Mouse (Mus musculus): ENCODE data around the gene Rab31. TPM values are rescaled to one million over a fixed set of nuclear protein-coding genes. Genes with fewer than 3 reads are reported as not detected.

The Rab31 gene
- polyA plus RNA-seq, 1 experiment = 60.7 TPM

DNA sequence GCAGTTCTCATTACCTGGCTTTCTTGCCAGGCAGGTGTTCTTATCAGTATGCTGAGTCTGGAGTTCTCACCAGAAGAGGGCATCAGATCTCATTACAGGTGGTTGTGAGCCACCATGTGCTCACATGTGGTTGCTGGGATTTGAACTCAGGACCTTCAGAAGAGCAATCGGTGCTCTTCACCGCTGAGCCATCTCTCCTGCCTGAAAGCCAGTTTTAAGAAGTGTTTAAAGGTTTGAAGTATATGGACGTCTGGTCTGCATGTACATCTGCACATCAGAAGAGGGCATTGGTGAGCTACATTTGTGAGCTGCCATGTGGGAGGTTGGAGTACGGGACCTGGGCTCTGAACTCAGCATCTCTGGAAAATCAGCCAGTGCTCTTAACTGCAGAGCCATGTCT is 1.1 kb upstream of the Rab31 start:
- peaks cover 36% of the 10 kb centered on the region for H3K79me2 ChIP-seq (ENCODE audit: control insufficient read depth, insufficient read depth)

DNA sequence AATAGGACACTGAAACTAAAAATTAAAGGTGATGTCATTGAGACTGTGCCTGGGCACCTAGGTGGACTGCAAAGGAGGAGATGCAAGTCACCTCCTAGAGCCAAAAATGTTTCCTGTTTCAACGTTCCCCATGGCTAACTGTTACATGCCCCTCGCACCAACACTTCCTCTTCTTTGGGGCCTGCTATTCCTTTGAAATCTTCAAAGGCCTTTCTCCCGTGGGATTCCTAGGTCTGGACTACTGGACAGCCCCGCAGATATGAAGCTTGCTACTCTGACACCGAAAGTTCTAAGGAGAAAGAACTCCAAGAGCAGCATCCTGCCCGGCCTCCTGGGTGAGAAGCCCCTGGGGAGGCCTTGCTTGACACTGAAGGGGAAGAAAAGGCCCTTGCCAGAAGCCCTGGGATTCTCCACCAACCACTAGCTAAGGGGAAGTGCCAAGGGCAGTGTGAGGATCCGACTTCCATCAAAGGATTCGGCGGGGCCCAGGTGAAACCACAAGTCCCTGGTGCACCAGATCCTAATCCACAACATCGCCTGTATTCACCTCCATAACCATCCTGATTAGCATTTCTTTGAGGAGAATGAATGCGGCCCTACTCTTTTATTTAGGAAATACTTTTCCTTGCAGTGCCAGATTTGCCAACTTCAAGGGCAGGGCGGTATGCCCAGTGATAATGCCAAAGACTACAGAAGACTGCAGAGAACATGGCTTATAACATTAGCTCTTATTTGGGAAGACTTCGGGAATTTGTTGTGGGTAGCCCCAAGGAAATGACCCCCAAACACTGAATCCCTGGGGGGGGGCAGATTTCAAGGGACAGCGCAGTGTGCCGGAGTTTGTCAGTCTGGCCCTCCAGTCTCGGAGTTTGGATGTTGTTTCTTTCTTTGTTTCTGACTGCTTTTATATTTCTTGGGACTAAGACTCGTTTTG is 1.3 kb downstream of the Rab31 start:
- H3K4me2 ChIP-seq (ENCODE audit: low read depth) = peak overlapping the region; percentile 89
- no peak for TF ChIP-seq MAX (IDR thresholded peaks at IDR 0.05; ENCODE audit: low read depth)
- H3K27me3 ChIP-seq (ENCODE audit: control insufficient read depth, insufficient read depth, insufficient read length) = no peaks in the 10 kb centered on the region
- peak overlapping the region; percentile 79 for H3ac ChIP-seq (ENCODE audit: control insufficient read depth, insufficient read length)
- H3K36me3 ChIP-seq (ENCODE audit: control insufficient read depth, insufficient read depth) = no peaks in the 10 kb centered on the region
- peaks cover 59% of the 10 kb centered on the region for H3K79me2 ChIP-seq (ENCODE audit: control insufficient read depth, insufficient read depth)
- peak overlapping the region; percentile 43 for H3K4me3 ChIP-seq

More for the DNA sequence above, 1.1 kb upstream of the Rab31 start:
- no peak overlapping the region for H3ac ChIP-seq (ENCODE audit: control insufficient read depth, insufficient read length)
- H3K36me3 ChIP-seq (ENCODE audit: control insufficient read depth, insufficient read depth) = no peaks in the 10 kb centered on the region
- H3K4me2 ChIP-seq (ENCODE audit: low read depth) = peak overlapping the region; percentile 71
- TF ChIP-seq MYOG (IDR thresholded peaks at IDR 0.05; ENCODE audit: control insufficient read depth in 1 of 3, insufficient read depth in 1 of 3, insufficient read length in 2 of 3, low read depth in 2 of 3) (no peak), MAX (IDR thresholded peaks at IDR 0.05; ENCODE audit: low read depth) (no peak)
- no peak overlapping the region for H3K4me3 ChIP-seq
- no peaks in the 10 kb centered on the region for H3K27me3 ChIP-seq (ENCODE audit: control insufficient read depth, insufficient read depth, insufficient read length)

DNA sequence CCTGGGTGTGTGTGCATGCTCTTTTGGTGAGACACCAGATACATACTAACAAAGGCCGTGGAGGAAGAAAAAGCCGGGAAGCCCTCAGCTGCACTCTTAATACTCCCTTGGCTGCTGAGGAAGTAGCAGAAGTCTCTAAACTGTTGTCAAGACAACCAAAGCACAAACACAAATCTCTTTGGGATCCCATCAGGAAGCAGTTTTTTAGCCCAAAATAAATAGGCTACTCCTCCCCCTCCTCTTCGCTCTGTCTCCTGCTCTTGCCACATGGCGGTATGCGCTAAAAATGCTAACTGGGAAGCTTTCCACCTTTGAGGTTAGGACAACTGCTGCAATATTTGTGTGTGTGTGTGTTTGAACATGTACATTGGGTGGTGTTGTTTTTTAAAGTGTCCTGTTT is 4.1 kb downstream of the Rab31 start:
- H3K4me3 ChIP-seq = no peak overlapping the region
- no peak overlapping the region for H3ac ChIP-seq (ENCODE audit: control insufficient read depth, insufficient read length)

DNA sequence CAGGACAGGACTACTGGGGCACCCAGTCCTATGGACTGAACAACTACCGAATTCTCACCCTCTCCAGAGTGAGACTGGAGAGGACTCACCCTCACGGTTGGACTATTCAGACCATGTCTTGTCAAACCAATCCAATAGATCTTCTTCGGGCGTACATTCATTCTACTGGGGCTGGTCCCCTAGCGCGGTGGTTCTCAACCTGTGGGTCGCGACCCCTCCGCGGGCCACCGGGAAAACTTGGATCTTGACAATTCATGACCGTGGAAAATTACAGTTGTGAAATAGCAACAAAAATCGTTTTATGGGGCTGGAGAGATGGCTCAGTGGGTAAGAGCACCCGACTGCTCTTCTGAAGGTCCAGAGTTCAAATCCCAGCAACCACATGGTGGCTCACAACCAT is 9.3 kb downstream of the Rab31 start:
- TF ChIP-seq E2F4 (IDR thresholded peaks at IDR 0.05; ENCODE audit: insufficient read depth) (no peak), MAX (IDR thresholded peaks at IDR 0.05; ENCODE audit: low read depth) (no peak), POLR2A (IDR thresholded peaks at IDR 0.05; ENCODE audit: insufficient read length, low read depth) (no peak), POLR2AphosphoS2 (IDR thresholded peaks at IDR 0.05; ENCODE audit: insufficient read length, low read depth) (no peak), MYOG (IDR thresholded peaks at IDR 0.05; ENCODE audit: control insufficient read depth in 1 of 3, insufficient read depth in 1 of 3, insufficient read length in 2 of 3, low read depth in 2 of 3) (no peak), USF1 (IDR thresholded peaks at IDR 0.05; ENCODE audit: low read depth) (no peak), MYOD1 (IDR thresholded peaks at IDR 0.05; ENCODE audit: control insufficient read depth in 1 of 3, insufficient read length in 2 of 3, low read depth in 2 of 3) (no peak), TCF3 (IDR thresholded peaks at IDR 0.05; ENCODE audit: insufficient read length, low read depth) (no peak), TCF12 (IDR thresholded peaks at IDR 0.05; ENCODE audit: insufficient read depth, poor library complexity, severe bottlenecking) (no peak), SRF (IDR thresholded peaks at IDR 0.05; ENCODE audit: control insufficient read depth, insufficient read length, low read depth) (no peak), CEBPB (IDR thresholded peaks at IDR 0.05; ENCODE audit: insufficient read depth, poor library complexity, severe bottlenecking) (no peak)
- Histone ChIP-seq H3ac (ENCODE audit: control insufficient read depth, insufficient read length) (no peak overlapping the region), H3K4me2 (ENCODE audit: low read depth) (no peak overlapping the region), H3K27me3 (ENCODE audit: control insufficient read depth, insufficient read depth, insufficient read length) (no peaks in the 10 kb centered on the region), H3K36me3 (ENCODE audit: control insufficient read depth, insufficient read depth) (peaks cover 20% of the 10 kb centered on the region), H3K4me3 (no peak overlapping the region), H3K79me2 (ENCODE audit: control insufficient read depth, insufficient read depth) (peaks cover 95% of the 10 kb centered on the region)

More for the DNA sequence above, 4.1 kb downstream of the Rab31 start:
- peak overlapping the region; percentile 31 for H3K4me2 ChIP-seq (ENCODE audit: low read depth)
- TF ChIP-seq POLR2AphosphoS2 (IDR thresholded peaks at IDR 0.05; ENCODE audit: insufficient read length, low read depth) = no peak
- no peak for TF ChIP-seq SRF (IDR thresholded peaks at IDR 0.05; ENCODE audit: control insufficient read depth, insufficient read length, low read depth)
- TF ChIP-seq TCF12 (IDR thresholded peaks at IDR 0.05; ENCODE audit: insufficient read depth, poor library complexity, severe bottlenecking) = no peak
- TF ChIP-seq USF1 (IDR thresholded peaks at IDR 0.05; ENCODE audit: low read depth) = no peak
- no peak for TF ChIP-seq TCF3 (IDR thresholded peaks at IDR 0.05; ENCODE audit: insufficient read length, low read depth)
- no peak for TF ChIP-seq CEBPB (IDR thresholded peaks at IDR 0.05; ENCODE audit: insufficient read depth, poor library complexity, severe bottlenecking)
- no peak for TF ChIP-seq MAX (IDR thresholded peaks at IDR 0.05; ENCODE audit: low read depth)
- no peak for TF ChIP-seq E2F4 (IDR thresholded peaks at IDR 0.05; ENCODE audit: insufficient read depth)
- TF ChIP-seq POLR2A (IDR thresholded peaks at IDR 0.05; ENCODE audit: insufficient read length, low read depth) = no peak
- no peak for TF ChIP-seq MYOG (IDR thresholded peaks at IDR 0.05; ENCODE audit: control insufficient read depth in 1 of 3, insufficient read depth in 1 of 3, insufficient read length in 2 of 3, low read depth in 2 of 3)
- TF ChIP-seq REST (IDR thresholded peaks at IDR 0.05; ENCODE audit: insufficient read depth, insufficient read length) = no peak
- no peak for TF ChIP-seq MYOD1 (IDR thresholded peaks at IDR 0.05; ENCODE audit: control insufficient read depth in 1 of 3, insufficient read length in 2 of 3, low read depth in 2 of 3)
- H3K36me3 ChIP-seq (ENCODE audit: control insufficient read depth, insufficient read depth) = peaks cover 9% of the 10 kb centered on the region
- H3K27me3 ChIP-seq (ENCODE audit: control insufficient read depth, insufficient read depth, insufficient read length) = no peaks in the 10 kb centered on the region
- H3K79me2 ChIP-seq (ENCODE audit: control insufficient read depth, insufficient read depth) = peaks cover 87% of the 10 kb centered on the region

DNA sequence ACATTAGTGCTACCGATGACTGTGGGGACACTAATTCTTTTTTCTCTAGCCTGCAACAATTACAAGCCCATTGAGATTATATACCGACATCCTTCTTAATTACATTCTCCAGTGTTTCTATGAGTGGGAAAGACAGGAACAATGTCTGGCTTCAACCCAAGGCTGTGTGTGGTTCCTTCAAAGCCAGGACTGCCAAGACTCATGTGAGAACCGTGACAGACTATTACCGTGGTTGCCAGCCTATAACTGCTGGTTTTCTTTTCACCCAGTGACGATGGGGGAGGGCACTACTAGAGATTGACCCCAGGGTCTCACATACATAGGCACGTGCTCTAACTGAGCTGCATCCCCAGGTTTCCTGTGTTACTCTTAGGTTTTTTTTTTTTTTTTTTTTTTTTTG is 15.4 kb downstream of the Rab31 start:
- Histone ChIP-seq H3K4me3 (no peak overlapping the region), H3ac (ENCODE audit: control insufficient read depth, insufficient read length) (no peak overlapping the region), H3K27me3 (ENCODE audit: control insufficient read depth, insufficient read depth, insufficient read length) (no peaks in the 10 kb centered on the region), H3K4me2 (ENCODE audit: low read depth) (no peak overlapping the region), H3K36me3 (ENCODE audit: control insufficient read depth, insufficient read depth) (peaks cover 15% of the 10 kb centered on the region), H3K79me2 (ENCODE audit: control insufficient read depth, insufficient read depth) (peaks cover 85% of the 10 kb centered on the region)
- TF ChIP-seq TCF12 (IDR thresholded peaks at IDR 0.05; ENCODE audit: insufficient read depth, poor library complexity, severe bottlenecking) (no peak), SRF (IDR thresholded peaks at IDR 0.05; ENCODE audit: control insufficient read depth, insufficient read length, low read depth) (no peak)

Measured in myocyte (in vitro differentiated cells).